Mouse (Mus musculus) CH12.LX (cell line): ENCODE measurements around the gene Inpp5a. TPM values are rescaled to one million over a fixed set of nuclear protein-coding genes. Genes with fewer than 3 reads are reported as not detected.

ENCODE experiments used
- DNase-seq: peaks from one replicate; pipeline ENCODE4 v3.0.0-alpha.2; 2013; ENCODE audit errors: extremely low read depth
- H3K27ac ChIP-seq: 2 replicates; pipeline ENCODE4 v1.5.1; 2012; ENCODE audit warnings: low read depth, mild to moderate bottlenecking, control low read depth, moderate library complexity; ENCODE audit not compliant: insufficient read depth
- H3K27me3 ChIP-seq: replicated peaks from 2 replicates; pipeline ENCODE3; 2012; ENCODE audit warnings: inconsistent platforms
- H3K36me3 ChIP-seq, 2 experiments: replicated peaks in 1 of 2; 2 replicates each; pipeline versions ENCODE3 to v1.6.1; 2012; ENCODE audit warnings: inconsistent platforms in 1 of 2, low read length in 1 of 2, mild to moderate bottlenecking in 1 of 2, mixed read lengths in 1 of 2, moderate library complexity in 1 of 2; ENCODE audit not compliant: control insufficient read depth in 1 of 2, insufficient read depth in 1 of 2
- H3K4me1 ChIP-seq, 2 experiments: 2 replicates each; pipeline ENCODE4 v1.6.1; 2012; ENCODE audit warnings: inconsistent platforms in 1 of 2, moderate library complexity in 1 of 2; ENCODE audit not compliant: insufficient read depth in 2 of 2, control insufficient read depth in 1 of 2
- H3K4me2 ChIP-seq: 2 replicates; pipeline ENCODE4 v1.6.1; 2012; ENCODE audit warnings: low read depth, mild to moderate bottlenecking, control low read depth; ENCODE audit not compliant: poor library complexity, insufficient read depth, severe bottlenecking
- H3K4me3 ChIP-seq, 3 experiments: fragments of 150-350 bp in 1 of 3; sonication (generic) in 1 of 3; replicated peaks in 1 of 3; 2 replicates each; pipeline versions ENCODE3 to v1.5.1; 2011 to 2012; ENCODE audit warnings: low read depth in 2 of 3, low read length in 2 of 3, mild to moderate bottlenecking in 2 of 3, moderate library complexity in 2 of 3, control low read depth in 1 of 3, improper control_type of control experiment in 1 of 3, inconsistent platforms in 1 of 3, mixed read lengths in 1 of 3; ENCODE audit not compliant: poor library complexity in 1 of 3
- H3K79me2 ChIP-seq: replicated peaks from 2 replicates; pipeline ENCODE4 v1.6.1; 2012; ENCODE audit warnings: mild to moderate bottlenecking, moderate library complexity; ENCODE audit not compliant: control insufficient read depth, poor library complexity, insufficient read depth, severe bottlenecking; ENCODE audit errors: extremely low read depth
- H3K9ac ChIP-seq: 2 replicates; pipeline ENCODE4 v1.6.1; 2012; ENCODE audit warnings: low read depth, mild to moderate bottlenecking, control low read depth, moderate library complexity; ENCODE audit not compliant: insufficient read depth
- H3K9me3 ChIP-seq: replicated peaks from 2 replicates; pipeline ENCODE3; 2012; ENCODE audit warnings: low read length, inconsistent platforms, mixed read lengths
- BHLHE40 ChIP-seq: IDR thresholded peaks from 2 replicates; pipeline ENCODE4 v1.6.1; 2011; ENCODE audit warnings: mild to moderate bottlenecking, low read depth, low read length, improper control_type of control experiment
- ELF1 ChIP-seq: IDR thresholded peaks from 2 replicates; pipeline ENCODE4 v1.6.1; 2014; ENCODE audit warnings: low read depth, mild to moderate bottlenecking, inconsistent platforms, low read length, improper control_type of control experiment
- EP300 ChIP-seq: IDR thresholded peaks from 2 replicates; pipeline ENCODE4 v1.6.1; 2011; ENCODE audit warnings: low read length, improper control_type of control experiment
- IRF4 ChIP-seq: IDR thresholded peaks from 2 replicates; pipeline ENCODE4 v1.6.1; 2014; ENCODE audit warnings: low read depth, mild to moderate bottlenecking, inconsistent platforms, low read length, improper control_type of control experiment
- JUN ChIP-seq: IDR thresholded peaks from 2 replicates; pipeline ENCODE4 v1.6.1; 2011; ENCODE audit warnings: low read depth, mild to moderate bottlenecking, low read length, improper control_type of control experiment, moderate library complexity; ENCODE audit not compliant: insufficient read depth
- JUND ChIP-seq: conservative IDR thresholded peaks from 2 replicates; pipeline ENCODE4 v1.6.1; 2011; ENCODE audit warnings: low read depth, low read length, improper control_type of control experiment
- MAFK ChIP-seq: IDR thresholded peaks from 2 replicates; pipeline ENCODE4 v1.6.1; 2011; ENCODE audit warnings: low read length, improper control_type of control experiment; ENCODE audit not compliant: insufficient replicate concordance
- MAZ ChIP-seq: IDR thresholded peaks from 2 replicates; pipeline ENCODE4 v1.6.1; 2012; ENCODE audit warnings: low read depth, mild to moderate bottlenecking, inconsistent platforms, low read length, improper control_type of control experiment, moderate library complexity
- MEF2A ChIP-seq: IDR thresholded peaks from 2 replicates; pipeline ENCODE4 v1.6.1; 2014; ENCODE audit warnings: low read depth, mild to moderate bottlenecking, inconsistent platforms, low read length, improper control_type of control experiment, borderline replicate concordance
- MXI1 ChIP-seq: IDR thresholded peaks from 2 replicates; pipeline ENCODE4 v1.6.1; 2011; ENCODE audit warnings: mild to moderate bottlenecking, low read depth, low read length, improper control_type of control experiment
- RAD21 ChIP-seq: IDR thresholded peaks from 2 replicates; pipeline ENCODE4 v1.6.1; 2011; ENCODE audit warnings: low read depth, mild to moderate bottlenecking, low read length, improper control_type of control experiment, moderate library complexity
- RCOR1 ChIP-seq: conservative IDR thresholded peaks from 2 replicates; pipeline ENCODE4 v1.6.1; 2012; ENCODE audit warnings: low read depth, mild to moderate bottlenecking, inconsistent platforms, low read length, improper control_type of control experiment
- SIN3A ChIP-seq: IDR thresholded peaks from 2 replicates; pipeline ENCODE4 v1.6.1; 2012; ENCODE audit warnings: low read length, improper control_type of control experiment, inconsistent platforms
- TBP ChIP-seq: conservative IDR thresholded peaks from 2 replicates; pipeline ENCODE4 v1.6.1; 2011; ENCODE audit warnings: low read depth, low read length, improper control_type of control experiment
- TCF12 ChIP-seq: IDR thresholded peaks from 2 replicates; pipeline ENCODE4 v1.6.1; 2014; ENCODE audit warnings: low read depth, mild to moderate bottlenecking, inconsistent platforms, low read length, improper control_type of control experiment
- ZMIZ1 ChIP-seq: IDR thresholded peaks from 2 replicates; pipeline ENCODE4 v1.6.1; 2012; ENCODE audit warnings: low read depth, mild to moderate bottlenecking, inconsistent platforms, low read length, improper control_type of control experiment
- dilution Hi-C: fragments of 300-500 bp; cut with MboI; formaldehyde crosslinking; loops from 2 replicates; pipeline ENCODE4 v1.14.3; 2020; ENCODE audit warnings: low sequenced_read_pairs; ENCODE audit not compliant: extremely low pct_unique_long_range_greater_than_20kb, extremely low pct_ligation_motif_present
- in situ Hi-C: fragments of 300-500 bp; cut with MboI; formaldehyde crosslinking; loops from 3 replicates; pipeline ENCODE4 v1.14.3; 2019; ENCODE audit warnings: low sequenced_read_pairs, low pct_ligation_motif_present, low pct_unique_long_range_greater_than_20kb, mixed read lengths
- polyA plus RNA-seq: library from polyadenylated mRNA; unstranded; fragments of >175 nt; gene quantifications from 2 replicates; pipeline ENCODE4 v1.2.1, GENCODE M21; 2012; ENCODE audit warnings: low read depth; ENCODE audit not compliant: insufficient read length
- total RNA-seq, 2 experiments: library from RNA; depleted of rRNA; stranded (reverse); fragments of 300-350 nt in 1 of 2; fragments of >200 nt in 1 of 2; gene quantifications; 2 replicates each; pipeline ENCODE4 v1.2.3; 2012 to 2014

Gene Inpp5a
- total and polyA plus RNA-seq, 3 experiments, result 1.7 to 5.4 (median 3.0) TPM

GRCm38 (mm10) chr7:139413400-139413799, 24.5 kb downstream of the Inpp5a start:
- no peak overlapping the region for H3K4me2 ChIP-seq
- no peak for DNase-seq
- H3K27me3 ChIP-seq, result no peaks in the 10 kb centered on the region
- dilution Hi-C loops, result no loop called here
- no peaks in the 10 kb centered on the region for H3K36me3 ChIP-seq
- no peaks in the 10 kb centered on the region for H3K79me2 ChIP-seq
- H3K9ac ChIP-seq, result no peak overlapping the region
- H3K27ac ChIP-seq, result no peak overlapping the region
- peaks cover 17 to 41% of the 10 kb centered on the region in 2 experiments for H3K4me1 ChIP-seq
- TF ChIP-seq MAZ (no peak), ELF1 (no peak), BHLHE40 (no peak), TCF12 (no peak)
- H3K4me3 ChIP-seq, result no peak overlapping the region
- H3K9me3 ChIP-seq, result no peaks in the 10 kb centered on the region
- in situ Hi-C loops, result no loop called here

DNA sequence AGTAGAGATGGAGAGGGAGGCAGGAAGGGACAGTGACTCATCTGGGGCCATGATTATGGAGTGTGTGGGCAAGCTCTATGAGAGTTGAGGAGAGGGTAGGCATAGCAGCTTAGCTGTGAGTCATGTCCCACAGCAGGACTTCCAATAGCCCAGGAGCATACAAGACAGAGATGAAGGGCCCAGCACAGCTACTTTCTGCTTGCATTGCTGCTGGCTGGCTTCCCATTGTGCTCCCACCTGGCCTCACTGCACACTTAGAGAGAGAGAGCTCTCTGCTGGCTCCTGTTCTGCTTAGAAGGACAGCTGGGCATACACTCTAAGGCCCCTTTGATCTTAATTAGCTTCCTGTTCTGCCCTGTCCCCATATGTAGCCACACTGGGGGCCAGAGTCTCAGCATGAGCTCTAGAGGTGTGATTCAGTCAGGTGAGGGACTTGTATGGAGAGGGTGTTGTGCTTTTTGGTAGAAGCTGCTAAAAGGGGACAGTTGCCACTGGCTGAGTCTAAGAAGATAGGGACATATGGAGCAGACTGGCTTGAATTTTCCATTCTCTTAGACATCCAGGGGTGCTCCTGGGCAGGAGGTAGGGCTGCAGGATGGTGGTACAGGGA, 26.8 kb downstream of the Inpp5a start:
- no peak for DNase-seq
- no peak overlapping the region for H3K4me2 ChIP-seq
- no peak for TF ChIP-seq IRF4
- TF ChIP-seq RCOR1, result no peak
- H3K27ac ChIP-seq, result no peak overlapping the region
- no peaks in the 10 kb centered on the region for H3K27me3 ChIP-seq
- in situ Hi-C loops, result no loop called here
- H3K9ac ChIP-seq, result no peak overlapping the region
- H3K79me2 ChIP-seq, result no peaks in the 10 kb centered on the region
- H3K36me3 ChIP-seq, result no peaks in the 10 kb centered on the region
- no peaks in the 10 kb centered on the region for H3K9me3 ChIP-seq
- H3K4me1 ChIP-seq, result peaks cover 21 to 52% of the 10 kb centered on the region in 2 experiments
- no peak overlapping the region for H3K4me3 ChIP-seq
- dilution Hi-C loops, result no loop called here

- no peak overlapping the region for H3K9ac ChIP-seq
- H3K4me3 ChIP-seq, result no peak overlapping the region
- no peaks in the 10 kb centered on the region for H3K79me2 ChIP-seq
- TF ChIP-seq ZMIZ1 (no peak), MEF2A (no peak), MXI1 (no peak), JUND (no peak), SIN3A (no peak), EP300 (peak; percentile 58; the same call in 1 of the 2 replicates), JUN (peak; percentile 44; the same call in 1 of the 2 replicates), MAFK (no peak), TCF12 (no peak), RAD21 (no peak), TBP (no peak)
- TF ChIP-seq, all 38 proteins: peak for 2
- Histone ChIP-seq H3K36me3 (peaks cover 0 to 3% of the 10 kb centered on the region in 2 experiments), H3K4me1 (peaks cover 9 to 34% of the 10 kb centered on the region in 2 experiments), H3K9me3 (no peaks in the 10 kb centered on the region), H3K27me3 (no peaks in the 10 kb centered on the region), H3K4me2 (no peak overlapping the region), H3K27ac (no peak overlapping the region)
- in situ Hi-C loops (no loop called here), dilution Hi-C loops (no loop called here)
- no peak for DNase-seq
Measured at GRCm38 (mm10) chr7:139418371-139418770, 29.5 kb downstream of the Inpp5a start.
